Mouse (Mus musculus): ENCODE measurements at regions not wholly inside any gene's neighbourhood (a gene's known extent, or its start where the extent isn't known, plus 50 kb on each side); places are given as distances from the start of the nearest gene placed in this dataset.

DNA sequence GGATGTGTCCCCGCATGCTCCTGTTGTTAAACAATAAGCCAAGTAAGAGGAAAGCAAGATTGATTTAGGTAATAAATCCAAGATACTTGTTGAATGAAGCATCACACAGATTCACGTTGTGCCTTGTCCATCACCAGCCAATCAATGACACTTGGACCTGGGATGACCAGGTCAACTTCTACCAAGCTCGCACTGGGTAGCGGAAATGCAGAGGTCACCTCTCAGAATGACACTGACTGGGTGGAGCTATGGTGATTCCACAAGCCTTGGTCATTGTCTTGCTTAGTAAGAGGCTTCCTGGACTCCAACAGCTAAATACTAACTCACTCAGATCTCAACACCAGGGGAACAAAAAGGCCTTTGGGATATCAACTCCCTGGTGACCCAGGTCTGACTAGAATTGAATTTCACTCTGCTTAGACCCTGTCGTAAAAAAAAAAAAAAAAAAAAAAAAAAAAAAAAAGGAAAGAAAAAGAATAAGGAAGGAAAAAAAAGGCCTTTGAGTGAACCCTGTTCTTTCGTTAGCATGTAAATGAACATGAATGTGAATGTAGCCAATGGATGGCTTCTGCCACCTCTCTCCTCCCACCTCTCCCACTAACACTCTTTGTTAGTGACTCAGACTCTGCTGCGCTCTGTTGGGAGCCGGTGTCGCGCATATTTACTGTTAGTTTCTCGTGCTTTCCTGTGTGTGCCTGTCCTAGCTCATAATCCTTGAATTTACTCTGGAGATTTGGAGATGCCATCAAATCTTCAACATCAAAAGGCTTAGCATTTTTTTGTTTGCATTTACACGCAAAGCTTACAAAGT is 66.4 kb upstream of the Skap2 start:
- peak overlapping the region; percentile 32 for H3K4me2 ChIP-seq
- no peaks in the 10 kb centered on the region for H3K9me3 ChIP-seq (replicated peaks)
- 0 out of 2 replicates have a peak, but pooled peaks cover 3% of the 10 kb centered on the region for H3K4me1 ChIP-seq
- H3K36me3 ChIP-seq (ENCODE audit: poor library complexity, severe bottlenecking), result no peaks in the 10 kb centered on the region
- no peaks in the 10 kb centered on the region; the same call in 1 of the 2 replicates for H3K27me3 ChIP-seq
- 22% methylated on average over 12 of the region's 12 CpGs for WGBS
- H3K4me3 ChIP-seq, result no peak overlapping the region
- no peak overlapping the region for H3K27ac ChIP-seq
- ATAC-seq, result no peak
- H3K9ac ChIP-seq, result no peak overlapping the region

DNA sequence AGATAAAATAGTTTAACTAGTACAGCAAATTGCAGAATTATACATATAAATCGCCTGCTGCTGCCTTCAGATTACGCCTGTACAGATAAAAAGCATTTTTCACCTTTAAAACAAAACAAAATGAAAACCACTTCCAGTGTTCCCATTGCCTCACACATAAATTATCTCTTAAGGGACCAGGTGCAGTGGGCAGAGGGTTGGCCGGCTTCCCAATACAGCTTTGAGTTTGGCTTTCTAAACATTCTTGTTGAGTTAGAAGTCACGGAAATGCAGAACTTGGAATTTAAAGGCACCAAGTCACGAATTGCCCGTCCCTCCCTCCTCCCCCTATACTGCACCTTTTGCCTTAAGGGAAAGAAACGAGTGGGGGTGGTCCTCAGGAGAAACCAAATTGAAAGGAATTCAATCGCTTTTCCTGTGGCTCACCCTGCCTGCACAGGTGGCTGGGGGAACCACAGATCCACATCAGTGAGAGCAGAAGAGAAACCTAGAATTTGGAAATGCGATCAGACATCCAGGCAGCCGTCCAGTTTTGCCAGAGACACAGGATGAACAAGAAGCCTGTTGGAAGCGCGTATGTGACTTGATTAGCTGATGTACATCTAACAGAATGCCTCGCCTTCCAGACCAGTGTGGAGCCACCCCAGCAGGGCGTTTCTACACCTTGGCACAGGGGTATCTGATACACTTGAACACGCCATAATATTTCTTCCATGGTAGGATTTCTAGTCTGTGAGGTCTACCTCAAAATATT is 64.0 kb upstream of the Skap2 start:
- Histone ChIP-seq H3K4me2 (no peak overlapping the region), H3K36me3 (ENCODE audit: poor library complexity, severe bottlenecking) (no peaks in the 10 kb centered on the region), H3K27ac (no peak overlapping the region), H3K4me3 (no peak overlapping the region), H3K9me3 (replicated peaks) (no peaks in the 10 kb centered on the region), H3K9ac (no peak overlapping the region), H3K4me1 (0 out of 2 replicates have a peak, but pooled peaks cover 3% of the 10 kb centered on the region), H3K27me3 (no peaks in the 10 kb centered on the region; the same call in 1 of the 2 replicates)
- no peak for ATAC-seq
- WGBS, result 71% methylated on average over 15 of the region's 15 CpGs

DNA sequence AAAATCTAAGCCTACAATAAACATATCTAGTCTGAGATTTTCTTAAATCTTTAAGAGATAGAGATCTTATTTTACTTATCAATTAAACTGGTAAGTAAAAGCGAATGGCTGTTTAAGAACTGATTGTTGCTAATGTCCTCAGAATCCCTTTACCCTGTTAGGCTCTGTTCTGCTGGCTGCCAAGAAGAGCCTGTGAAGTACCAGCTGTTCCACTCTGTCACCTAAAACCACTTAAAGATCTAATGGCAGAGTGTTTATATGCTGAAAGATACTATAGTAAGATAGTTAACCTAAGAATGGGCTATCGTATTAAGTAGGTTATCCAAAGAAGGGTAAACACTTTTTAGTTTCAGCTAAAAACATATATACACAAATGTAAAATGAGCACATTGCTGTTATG is 62.6 kb upstream of the Skap2 start:
- ATAC-seq, result no peak
- no peak overlapping the region for H3K27ac ChIP-seq
- no peak overlapping the region for H3K9ac ChIP-seq
- H3K4me2 ChIP-seq, result no peak overlapping the region
- H3K4me1 ChIP-seq, result 0 out of 2 replicates have a peak, but pooled peaks cover 3% of the 10 kb centered on the region
- H3K27me3 ChIP-seq, result no peaks in the 10 kb centered on the region; the same call in 1 of the 2 replicates
- 87% methylated on average over 2 of the region's 2 CpGs for WGBS
- no peaks in the 10 kb centered on the region for H3K9me3 ChIP-seq (replicated peaks)
- H3K4me3 ChIP-seq, result no peak overlapping the region
- H3K36me3 ChIP-seq (ENCODE audit: poor library complexity, severe bottlenecking), result no peaks in the 10 kb centered on the region

DNA sequence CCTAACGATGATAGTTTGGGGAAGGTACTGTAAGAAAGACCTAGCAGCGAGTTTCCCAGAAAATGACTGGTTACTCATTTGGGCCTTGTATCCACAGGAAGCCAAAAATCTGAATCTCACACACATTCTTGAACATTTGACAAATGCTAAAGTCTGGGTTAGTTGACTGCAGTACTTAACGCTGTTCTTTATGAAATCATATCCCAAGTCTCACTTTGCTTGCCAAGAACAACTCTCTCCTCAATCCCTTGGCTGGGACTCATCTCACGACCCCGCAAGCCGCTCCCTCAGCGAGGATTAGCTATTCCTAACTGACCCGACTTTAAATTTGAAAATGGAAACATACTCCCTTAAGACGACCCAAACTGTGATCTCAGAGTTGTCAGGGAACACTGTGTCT is 54.8 kb upstream of the Skap2 start:
- Histone ChIP-seq H3K36me3 (ENCODE audit: poor library complexity, severe bottlenecking) (no peaks in the 10 kb centered on the region), H3K9me3 (replicated peaks) (no peaks in the 10 kb centered on the region), H3K27me3 (no peaks in the 10 kb centered on the region), H3K9ac (no peak overlapping the region), H3K4me3 (no peak overlapping the region), H3K4me2 (no peak overlapping the region), H3K4me1 (peaks cover 10% of the 10 kb centered on the region), H3K27ac (no peak overlapping the region)
- 83% methylated on average over 9 of the region's 9 CpGs for WGBS
- ATAC-seq, result no peak

DNA sequence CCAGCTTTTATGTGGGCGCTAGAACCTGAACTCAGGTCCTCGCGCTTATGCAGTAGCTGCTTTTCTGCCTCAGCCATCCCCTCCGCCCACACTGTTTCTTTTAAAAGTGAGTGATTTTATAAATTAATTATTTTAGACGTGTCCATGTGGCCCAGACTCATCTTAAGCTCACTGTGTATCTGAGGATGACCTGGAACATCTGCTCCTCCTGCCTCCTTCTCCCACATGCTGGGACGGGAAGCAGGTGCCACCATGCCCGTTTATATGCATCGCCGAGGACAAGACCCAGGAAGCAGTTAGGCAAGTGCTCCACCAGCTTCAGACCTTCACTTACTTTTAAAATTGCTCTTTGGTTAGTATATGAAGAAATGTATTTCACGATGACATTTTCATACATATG is 53.3 kb upstream of the Skap2 start:
- H3K4me3 ChIP-seq, result no peak overlapping the region
- H3K9ac ChIP-seq, result no peak overlapping the region
- no peaks in the 10 kb centered on the region for H3K36me3 ChIP-seq (ENCODE audit: poor library complexity, severe bottlenecking)
- peaks cover 10% of the 10 kb centered on the region for H3K4me1 ChIP-seq
- no peak overlapping the region for H3K4me2 ChIP-seq
- H3K9me3 ChIP-seq (replicated peaks), result no peaks in the 10 kb centered on the region
- 89% methylated on average over 10 of the region's 10 CpGs for whole genome bisulfite sequencing
- no peak overlapping the region for H3K27ac ChIP-seq
- H3K27me3 ChIP-seq, result no peaks in the 10 kb centered on the region; the same call in 1 of the 2 replicates
- ATAC-seq, result no peak

DNA sequence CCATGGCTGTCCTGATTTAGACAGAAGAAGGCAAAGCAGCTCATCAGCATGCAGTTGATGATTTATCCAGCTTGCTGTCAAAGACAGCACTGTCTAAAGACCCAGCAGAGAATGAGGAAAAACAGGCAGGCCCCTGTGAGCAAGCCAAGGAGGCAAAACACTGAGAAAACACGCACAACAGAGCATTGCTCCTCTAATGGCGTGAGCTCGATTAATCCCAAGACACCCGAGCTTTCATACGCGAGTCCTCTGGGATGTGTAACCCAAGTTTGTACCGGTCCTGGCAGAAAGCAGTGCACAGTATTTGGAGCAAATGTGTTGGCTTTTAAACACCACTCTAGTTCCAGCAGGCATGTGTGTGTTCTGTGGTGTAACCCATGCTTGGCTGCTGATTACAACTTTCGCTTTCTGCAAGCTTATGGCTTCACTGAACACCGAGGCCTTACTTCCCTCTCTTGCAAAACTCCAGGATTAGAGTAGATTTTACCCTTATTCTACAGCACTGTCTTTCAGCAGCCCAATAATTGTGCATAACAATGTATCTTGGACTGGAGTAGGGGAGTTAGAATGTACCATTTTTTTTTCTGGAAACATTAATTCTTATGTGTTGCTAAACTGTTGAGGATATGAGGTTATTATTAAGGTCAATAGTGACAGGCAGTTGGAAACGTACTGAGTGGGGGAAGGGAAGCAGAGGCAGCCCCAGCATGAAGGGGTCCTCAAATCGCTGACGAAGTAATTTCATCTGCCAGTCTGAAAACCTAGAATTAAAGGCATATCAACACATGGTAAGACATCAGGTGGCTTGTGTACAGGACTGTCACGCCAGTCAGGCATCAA is 52.0 kb upstream of the Skap2 start:
- no peaks in the 10 kb centered on the region for H3K9me3 ChIP-seq (replicated peaks)
- H3K4me1 ChIP-seq, result peaks cover 10% of the 10 kb centered on the region
- no peak overlapping the region for H3K4me3 ChIP-seq
- 66% methylated on average over 13 of the region's 13 CpGs for WGBS
- H3K9ac ChIP-seq, result no peak overlapping the region
- H3K36me3 ChIP-seq (ENCODE audit: poor library complexity, severe bottlenecking), result no peaks in the 10 kb centered on the region
- 0 out of 2 replicates have a peak overlapping the region, but pooled peaks have one; percentile 21 for H3K27ac ChIP-seq
- ATAC-seq, result peak; percentile 48; the same call in 1 of the 2 replicates
- H3K4me2 ChIP-seq, result no peak overlapping the region
- H3K27me3 ChIP-seq, result peaks cover 6% of the 10 kb centered on the region; the same call in 1 of the 2 replicates

Data from forebrain, embryonic 13.5 days (tissue).